Mouse (Mus musculus): Measurements from ENCODE around the gene Fam71e2. TPM values are rescaled to one million over a fixed set of nuclear protein-coding genes. Genes with fewer than 3 reads are reported as not detected.

The Fam71e2 gene
- polyA plus RNA-seq, 1 experiment = not detected

DNA sequence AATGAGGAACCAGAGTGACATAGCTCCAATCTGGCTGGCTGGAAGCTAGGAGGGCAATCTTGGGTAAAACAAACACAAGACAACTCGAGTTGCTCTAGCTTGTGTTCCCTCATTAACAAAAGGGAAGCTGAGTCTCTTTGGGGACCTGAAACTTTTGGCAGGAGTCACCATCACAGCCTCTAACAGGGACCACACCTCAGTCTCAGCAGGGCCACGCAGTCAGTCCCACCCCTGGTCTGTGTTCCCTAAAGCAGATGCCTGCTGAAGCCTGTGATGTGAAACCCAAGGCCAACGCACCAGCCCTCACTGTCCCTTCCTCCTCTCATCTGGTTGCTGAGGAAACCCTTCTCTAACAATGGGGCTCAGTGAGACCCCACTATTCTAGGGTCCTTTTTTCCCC is 11.0 kb upstream of the Fam71e2 start:
- DNase-seq (ENCODE audit: low read depth, low spot score) = no peak
- 38% methylated on average over 3 of the region's 3 CpGs for WGBS

DNA sequence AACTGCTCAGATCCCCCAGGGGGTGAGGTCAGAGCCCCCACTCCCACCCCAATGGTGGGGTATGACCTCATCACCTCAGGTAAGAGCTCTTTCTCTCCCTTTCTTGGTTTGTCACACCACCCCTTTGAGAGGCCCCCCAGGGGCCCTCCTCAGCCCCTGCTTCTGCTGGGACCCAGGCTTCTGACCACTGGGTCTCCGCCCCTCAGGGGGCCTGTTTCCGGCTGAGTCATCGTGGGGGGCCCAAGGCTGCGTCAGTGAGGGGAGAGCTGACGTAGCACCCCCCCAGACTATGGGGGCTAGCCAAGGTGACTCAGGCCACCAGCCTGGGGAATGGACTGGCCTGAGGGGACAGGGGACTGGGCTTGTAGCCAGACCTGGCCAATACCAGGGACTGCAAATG is 8.8 kb upstream of the Fam71e2 start:
- no peak for DNase-seq (ENCODE audit: low read depth, low spot score)
- WGBS = 28% methylated on average over 5 of the region's 5 CpGs

DNA sequence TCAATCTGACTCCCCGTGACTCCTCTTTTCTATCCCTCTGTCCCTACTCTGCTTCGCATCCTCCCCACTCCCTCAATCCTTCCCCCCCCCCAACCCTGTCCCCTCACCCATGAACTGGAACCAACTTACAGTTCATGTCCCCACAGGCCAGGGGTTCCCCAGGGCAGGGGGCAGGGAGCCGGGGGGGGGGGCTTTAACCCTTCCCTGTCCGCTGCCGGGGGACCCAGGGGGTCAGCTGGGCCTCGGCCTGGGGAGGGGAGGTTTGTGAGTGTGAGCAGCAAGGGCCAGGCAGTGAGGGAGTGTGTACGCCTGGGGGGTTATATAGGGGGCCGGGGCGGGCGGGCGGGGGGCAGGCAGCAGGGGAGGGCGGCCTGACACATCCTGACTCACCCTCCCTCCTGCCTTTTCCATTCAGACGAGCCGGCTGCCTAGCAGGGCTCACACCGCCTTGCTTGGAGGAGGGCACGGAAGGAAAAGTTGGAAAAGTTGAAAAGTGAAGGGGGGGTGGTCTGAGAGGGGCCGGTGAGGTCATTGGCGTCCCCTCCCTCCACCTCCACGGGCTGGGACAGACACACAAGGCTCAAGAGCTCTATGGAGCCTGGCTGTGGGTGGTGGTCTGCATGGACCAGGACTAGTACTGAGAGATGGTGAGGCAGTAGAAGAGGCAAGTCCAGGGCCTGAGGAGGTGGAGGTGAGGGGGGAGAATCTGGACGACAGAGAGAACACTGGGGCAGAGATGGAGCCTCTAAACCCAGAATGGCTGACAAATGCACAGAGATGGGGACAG is 6.9 kb upstream of the Fam71e2 start:
- DNase-seq (ENCODE audit: low read depth, low spot score) = no peak
- 15% methylated on average over 20 of the region's 20 CpGs for WGBS

DNA sequence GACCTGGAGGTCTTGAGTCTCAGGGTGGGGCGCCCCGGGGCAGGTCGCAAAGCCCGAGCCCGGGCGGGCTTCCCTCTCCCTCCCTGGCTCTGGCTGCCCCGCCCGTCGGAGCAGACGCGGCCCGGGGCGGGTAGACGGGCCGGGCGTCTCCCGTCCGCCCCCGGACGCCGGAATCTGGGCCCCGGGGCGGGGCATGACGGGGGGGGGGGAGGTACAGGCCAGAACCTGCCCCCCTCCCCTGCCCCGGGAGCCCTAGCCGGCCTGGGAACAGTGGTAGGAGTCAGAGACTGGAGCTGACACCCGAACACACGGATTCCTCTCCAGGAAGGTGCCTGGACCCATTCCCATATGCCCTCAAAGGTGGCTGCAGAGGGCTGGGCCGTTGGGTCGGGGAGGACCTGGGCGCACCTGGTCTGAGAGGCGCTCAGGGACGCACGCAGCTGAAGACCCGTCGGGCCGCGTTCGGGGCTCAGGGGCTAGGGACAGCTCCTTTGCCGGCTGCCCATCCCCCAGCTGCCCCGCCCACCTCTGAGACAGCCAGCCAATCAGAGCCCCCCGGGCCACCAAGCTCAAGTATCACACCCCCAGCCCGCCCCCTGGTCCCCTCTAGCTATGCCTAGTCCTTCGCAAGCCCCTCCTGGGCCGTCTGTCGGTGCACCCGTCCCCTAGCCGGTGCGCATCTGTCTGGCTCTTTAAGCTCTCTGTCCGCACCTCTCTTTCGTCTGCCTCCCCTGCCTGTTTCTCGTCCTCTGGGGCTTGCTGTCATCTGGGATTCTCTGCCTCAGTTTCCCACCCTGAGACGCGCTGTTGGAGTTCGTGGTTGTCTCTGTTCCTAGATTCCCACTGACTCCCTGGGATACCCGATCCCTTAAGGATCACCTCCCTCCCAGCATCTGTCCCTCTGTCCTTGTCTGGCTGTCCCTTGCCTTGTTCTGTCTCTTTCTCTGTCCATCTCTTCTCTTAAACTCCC is 6.0 kb upstream of the Fam71e2 start:
- no peak for DNase-seq (ENCODE audit: low read depth, low spot score)
- 2% methylated on average over 53 of the region's 56 CpGs for WGBS

DNA sequence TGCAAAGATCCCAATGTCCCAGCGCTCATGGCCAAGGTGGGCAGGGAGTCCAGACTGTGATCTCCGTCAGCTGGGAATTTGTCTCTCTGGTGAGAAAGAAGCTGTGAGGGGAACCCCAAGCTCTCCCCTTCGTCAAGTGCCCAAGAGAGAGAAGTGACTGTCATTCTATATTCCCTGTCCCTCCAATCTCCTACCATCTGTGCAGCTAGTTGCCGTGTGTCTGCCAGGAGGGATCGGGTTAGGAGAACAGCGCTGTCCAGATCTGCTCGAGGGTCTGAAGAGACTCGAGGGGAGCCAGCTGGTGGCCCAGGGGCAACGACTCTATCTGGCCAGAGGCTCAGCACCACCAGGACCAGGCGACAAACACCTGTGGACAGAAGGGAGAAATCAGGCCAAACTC is 5.0 kb upstream of the Fam71e2 start:
- WGBS = 49% methylated on average over 10 of the region's 10 CpGs
- DNase-seq (ENCODE audit: low read depth, low spot score) = no peak

DNA sequence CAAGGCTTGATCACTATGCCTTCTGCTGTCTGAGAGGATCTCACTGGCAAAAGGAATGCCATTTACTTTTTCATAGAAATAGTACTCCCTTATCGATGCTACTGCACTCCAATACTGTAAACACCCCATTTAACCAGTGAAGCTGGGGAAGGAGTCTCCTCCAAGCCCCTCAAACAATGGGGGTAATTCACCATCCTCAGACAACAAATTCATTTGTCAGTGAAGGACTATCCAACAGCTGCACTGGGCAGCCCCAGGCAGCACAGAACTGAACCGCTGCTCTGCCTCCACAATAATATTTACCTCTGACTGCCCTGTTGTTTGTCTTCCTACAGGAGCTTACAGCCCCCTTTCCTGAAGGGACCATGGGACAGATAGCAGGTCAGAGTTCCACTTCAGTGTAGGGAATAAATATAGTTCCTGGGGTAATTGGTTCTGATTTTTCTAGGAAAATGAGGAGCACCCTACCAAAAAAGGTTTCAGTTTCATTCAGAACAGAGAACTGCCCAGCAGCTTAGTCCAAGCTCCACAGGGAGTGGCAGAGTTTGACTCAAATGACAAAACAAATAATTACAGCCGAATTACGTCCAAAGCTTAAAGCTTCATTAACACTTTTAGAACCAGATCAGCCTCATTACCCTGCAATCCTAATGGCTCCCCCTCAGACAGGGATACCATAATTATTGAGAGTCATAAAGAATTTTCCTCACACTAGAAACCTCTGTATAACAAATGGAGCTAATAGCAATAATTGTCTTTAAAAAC is 6.0 kb downstream of the Fam71e2 start:
- 10% methylated on average over 4 of the region's 4 CpGs for WGBS
- no peak for DNase-seq (ENCODE audit: low read depth, low spot score)

DNA sequence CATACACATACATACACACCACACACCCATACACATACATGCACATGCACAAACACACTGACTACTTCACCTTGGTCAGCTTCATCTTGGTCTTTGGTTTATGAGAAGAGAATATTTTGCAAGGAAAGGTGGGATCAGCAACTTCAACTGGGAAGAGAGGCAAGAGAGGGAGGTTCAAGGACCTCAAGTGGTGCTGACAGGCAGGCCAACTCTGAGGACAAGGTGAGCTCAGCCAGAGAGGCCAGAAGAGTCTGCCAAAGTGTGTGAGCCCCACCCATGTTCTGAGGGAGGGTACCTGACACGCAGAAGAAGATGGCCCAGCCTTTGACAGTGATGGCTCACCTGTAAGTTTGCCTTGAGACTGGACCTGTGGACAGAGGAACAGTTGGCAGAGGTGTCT is 11.4 kb downstream of the Fam71e2 start:
- 10% methylated on average over 1 of the region's 1 CpGs for WGBS

DNA sequence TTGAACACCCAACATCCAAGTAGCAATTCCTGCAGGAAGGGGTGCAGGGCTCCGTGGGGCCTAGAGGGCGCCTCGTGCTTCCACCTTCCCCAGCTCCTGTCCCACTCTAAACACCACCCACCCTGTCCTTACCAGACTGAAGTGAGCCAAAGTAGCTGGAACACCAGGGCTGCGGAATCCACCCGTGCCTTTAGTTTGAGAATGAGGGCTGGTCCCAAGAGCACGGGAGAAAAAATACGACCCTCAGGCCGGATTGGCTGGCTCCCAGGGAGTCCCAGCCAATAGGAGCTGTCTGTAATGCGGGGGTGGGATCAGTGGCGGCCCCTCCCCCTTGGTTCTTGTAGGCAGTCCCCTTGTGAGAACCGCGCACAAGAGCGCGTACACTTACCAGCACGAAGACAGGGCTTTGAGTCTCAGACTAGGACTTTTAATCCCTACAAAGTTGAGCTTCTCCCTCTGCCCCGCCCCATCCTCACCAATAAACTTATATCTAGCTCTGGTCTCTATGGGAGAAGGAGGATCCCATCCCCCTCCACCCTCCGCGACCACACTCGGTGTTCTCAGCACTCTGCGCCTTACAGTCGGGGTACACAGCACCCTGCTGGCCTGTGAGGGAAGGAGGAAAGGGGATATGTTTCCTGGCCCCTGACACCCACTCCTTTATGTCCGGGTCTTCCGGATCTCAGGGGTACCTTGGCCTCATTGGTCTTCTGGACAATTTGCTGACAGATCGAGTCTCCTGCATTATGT is 18.1 kb downstream of the Fam71e2 start, which contains the start of gene Cox6b2:
Cox6b2 (minus strand) TSS at position 274 of the 750 bp plus-strand sequence.
- DNase-seq (ENCODE audit: low read depth, low spot score) = no peak
- WGBS = 9% methylated on average over 24 of the region's 24 CpGs

More for the DNA sequence above, 11.4 kb downstream of the Fam71e2 start:
- DNase-seq (ENCODE audit: low read depth, low spot score) = no peak

DNA sequence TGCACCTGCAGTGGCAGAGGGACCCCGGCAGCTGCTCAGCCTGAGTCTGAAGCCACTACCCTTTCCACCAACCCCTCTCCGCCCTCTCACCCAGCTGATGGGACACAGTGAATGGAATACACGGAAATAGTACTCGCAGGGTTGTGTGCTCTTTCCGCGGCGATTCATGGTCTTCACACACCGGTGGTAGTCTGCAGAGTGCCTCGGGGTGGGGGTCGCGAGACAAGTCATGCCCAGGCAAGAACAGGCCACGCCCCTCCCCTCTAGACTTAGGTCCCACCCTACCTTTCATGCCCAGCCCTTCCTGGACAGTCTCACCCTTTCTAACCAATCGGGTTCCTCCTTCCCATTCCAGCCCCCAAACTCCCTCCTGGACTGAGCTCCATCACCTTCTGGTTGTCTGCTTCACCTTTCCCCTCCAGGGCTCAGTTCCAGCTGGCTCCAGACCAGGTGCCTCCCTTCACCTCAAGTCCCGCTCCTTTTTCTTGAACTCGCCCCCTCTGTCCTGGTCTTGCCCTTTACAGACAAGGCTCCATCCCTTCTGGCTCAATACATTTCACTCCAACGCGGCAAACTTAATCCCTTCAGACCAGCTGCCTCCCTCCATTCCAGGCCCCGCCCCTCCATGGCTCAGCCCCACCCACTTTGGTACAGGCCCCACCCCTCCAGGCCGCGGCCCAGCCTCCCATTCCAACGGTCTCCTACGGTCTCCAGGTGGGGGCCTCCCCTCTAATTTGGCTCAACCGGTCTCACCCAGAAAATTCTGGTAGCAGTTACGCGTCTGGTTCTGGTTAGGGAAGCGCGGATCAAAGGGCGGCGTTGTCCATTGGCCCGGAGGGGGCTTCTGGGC is 18.9 kb downstream of the Fam71e2 start:
- no peak for DNase-seq (ENCODE audit: low read depth, low spot score)
- WGBS = 2% methylated on average over 30 of the region's 30 CpGs

DNA sequence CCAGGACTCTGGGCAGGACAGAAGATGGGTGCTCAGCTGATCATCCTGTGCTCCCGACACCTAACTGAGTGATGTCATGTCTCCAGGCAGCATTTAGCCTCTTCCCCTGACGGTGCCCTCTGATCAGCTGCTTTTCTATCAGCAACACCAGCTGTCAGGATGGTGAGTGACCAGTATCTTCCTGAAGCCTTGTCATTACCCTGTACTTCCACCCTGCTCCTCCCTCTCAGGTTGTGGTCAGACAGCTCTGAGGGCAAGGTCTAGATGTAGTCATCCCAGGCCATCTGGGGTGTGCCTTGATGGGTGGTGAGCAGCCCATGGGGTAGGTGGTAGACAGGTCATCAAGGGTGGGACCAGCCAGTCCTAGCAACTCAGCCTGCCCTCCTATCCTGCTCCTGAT is 21.9 kb downstream of the Fam71e2 start:
- no peak for DNase-seq (ENCODE audit: low read depth, low spot score)
- 79% methylated on average over 2 of the region's 2 CpGs for WGBS

DNA sequence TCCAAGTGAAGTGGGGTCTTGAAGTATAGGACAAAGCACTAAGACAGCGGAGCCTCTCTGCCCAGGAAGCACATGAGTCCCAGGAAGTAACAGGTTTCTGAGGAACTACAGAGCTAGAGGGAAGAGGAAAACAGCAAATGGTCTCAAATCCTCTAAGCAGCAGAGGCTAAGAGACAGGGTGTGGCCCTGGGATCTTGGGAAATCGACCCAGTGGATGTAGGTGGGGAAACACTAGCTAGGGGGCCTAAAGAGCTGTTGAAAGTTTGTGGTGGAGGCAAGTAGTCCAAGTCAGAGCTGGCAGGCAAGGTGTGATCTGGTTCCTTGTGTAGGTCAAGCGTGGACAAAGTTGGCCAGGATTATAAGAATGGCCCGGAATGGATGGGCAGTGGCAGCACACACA is 22.8 kb downstream of the Fam71e2 start:
- DNase-seq (ENCODE audit: low read depth, low spot score) = no peak
- WGBS = 76% methylated on average over 4 of the region's 4 CpGs

DNA sequence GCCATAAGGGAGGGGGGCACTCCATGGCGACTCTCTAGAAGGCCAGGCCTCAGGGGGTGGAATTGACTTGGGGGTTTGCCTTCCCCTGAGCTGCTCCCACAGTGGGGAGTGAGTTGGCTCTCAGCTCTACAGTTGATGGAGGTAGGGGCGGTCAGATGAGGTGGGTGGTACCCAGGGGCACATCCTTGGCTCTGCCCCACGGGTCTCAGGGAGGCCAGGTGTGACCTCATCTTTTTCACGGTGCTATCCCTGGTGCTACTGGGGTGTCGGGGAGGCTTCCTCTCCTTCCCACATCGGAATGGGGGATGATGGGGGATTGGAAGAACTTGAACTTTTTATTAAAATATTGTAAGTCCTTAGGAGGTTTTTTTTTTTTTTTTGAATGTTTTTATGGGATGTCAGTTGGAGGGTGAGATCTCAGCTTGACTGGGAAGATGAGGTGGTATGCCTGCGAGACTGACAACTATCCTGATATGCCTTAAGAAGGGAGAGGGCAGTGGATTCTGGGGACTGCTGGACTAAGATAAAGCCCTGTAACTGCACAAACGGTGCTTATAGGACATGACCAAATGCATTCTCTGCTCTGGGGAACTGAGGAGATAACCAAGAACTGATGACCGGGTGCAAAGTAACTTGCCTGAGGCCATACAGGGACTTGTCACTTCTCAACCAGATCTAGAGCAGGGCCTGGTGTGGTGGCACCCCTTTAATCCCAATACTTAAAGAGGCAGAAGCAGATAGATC is 23.8 kb downstream of the Fam71e2 start:
- 81% methylated on average over 9 of the region's 9 CpGs for WGBS
- no peak for DNase-seq (ENCODE audit: low read depth, low spot score)

DNA sequence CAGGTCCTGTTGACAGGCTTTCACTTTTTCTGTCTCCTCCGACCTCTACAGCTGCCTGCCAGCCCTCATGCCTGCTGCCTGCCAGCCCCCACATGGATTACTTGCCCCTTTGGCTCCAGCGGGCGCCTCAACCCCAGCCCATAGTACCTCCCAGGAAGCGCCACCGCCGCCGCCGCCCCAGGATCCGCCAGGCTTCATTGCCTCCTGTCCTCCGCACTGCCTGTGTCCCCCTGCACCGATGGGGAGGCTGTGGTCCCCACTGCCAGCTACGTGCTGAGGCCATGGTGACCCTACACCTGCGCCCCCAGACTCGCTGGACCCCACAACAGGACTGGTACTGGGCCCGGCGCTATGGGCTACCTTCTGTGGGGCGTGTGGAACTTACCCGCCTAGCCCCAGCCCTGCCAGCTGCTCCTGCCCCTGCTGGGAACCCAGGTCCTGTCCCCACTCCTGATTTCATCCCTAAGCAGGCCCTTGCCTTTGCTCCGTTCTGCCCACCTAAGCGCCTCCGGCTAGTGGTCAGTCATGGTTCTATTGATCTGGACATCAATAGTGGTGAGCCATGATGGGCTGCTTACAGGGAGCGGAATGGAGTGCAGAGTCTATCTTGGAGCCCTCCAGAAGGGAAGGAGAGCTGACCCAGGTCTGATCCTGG is 24.6 kb downstream of the Fam71e2 start:
- no peak for DNase-seq (ENCODE audit: low read depth, low spot score)
- 95% methylated on average over 22 of the region's 22 CpGs for WGBS

DNA sequence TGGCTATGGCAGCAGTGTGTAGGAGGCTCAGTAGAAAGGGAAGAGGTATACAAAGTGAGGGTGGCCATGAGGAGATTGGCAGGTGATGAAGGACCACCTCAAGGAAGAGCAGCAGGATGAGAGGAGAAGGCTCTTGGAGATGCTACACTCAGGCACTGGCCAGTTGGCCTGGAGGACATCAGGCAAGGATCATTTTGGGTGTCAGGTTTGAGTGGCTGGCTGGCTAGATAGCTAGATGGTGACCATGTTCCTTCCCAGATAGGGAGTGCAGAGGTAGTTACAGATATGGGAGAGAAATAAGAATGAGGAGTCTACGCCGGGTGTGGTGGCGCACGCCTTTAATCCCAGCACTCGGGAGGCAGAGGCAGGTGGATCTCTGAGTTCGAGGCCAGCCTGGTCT is 26.2 kb downstream of the Fam71e2 start:
- no peak for DNase-seq (ENCODE audit: low read depth, low spot score)
- WGBS = 95% methylated on average over 6 of the region's 6 CpGs

DNA sequence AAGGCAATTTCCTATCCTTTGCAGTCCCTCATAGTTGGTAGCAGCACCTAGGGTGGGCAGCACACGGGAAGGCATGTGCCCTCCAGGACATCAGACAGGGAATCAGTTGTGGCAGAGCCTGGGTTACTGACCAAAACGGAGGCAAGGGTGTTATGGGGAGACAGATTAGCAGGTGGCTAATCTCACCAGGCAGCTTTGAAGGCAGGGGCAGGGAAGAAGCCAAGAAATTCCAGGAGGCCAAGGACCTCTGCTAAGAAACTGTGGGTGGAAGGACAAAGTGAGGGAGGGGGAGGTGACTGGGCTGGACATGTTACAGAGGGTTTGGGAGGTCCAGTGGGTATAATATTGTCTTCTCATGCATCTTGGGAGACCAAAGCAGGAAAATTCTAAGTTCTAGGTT is 27.7 kb downstream of the Fam71e2 start:
- WGBS = 67% methylated on average over 2 of the region's 2 CpGs
- DNase-seq (ENCODE audit: low read depth, low spot score) = no peak

DNA sequence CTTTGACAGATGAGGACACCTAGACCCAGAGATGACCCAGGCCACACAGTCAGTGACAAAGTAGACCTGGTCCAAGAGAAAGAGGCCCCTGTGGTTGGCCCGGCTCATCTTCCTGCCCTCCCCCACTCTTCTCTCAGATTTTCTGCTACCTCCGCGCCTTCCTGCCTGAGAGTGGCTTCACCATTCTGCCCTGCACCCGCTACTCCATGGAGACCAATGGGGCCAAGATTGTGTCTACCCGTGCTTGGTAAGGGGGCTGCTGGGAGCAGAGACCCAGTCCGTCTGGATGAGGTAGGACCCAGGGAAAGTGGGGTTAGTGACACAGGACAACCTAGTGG is 28.7 kb downstream of the Fam71e2 start:
- WGBS = 94% methylated on average over 6 of the region's 6 CpGs
- DNase-seq (ENCODE audit: low read depth, low spot score) = no peak
